Mouse (Mus musculus): Measurements from ENCODE around the gene Haus8.

DNA sequence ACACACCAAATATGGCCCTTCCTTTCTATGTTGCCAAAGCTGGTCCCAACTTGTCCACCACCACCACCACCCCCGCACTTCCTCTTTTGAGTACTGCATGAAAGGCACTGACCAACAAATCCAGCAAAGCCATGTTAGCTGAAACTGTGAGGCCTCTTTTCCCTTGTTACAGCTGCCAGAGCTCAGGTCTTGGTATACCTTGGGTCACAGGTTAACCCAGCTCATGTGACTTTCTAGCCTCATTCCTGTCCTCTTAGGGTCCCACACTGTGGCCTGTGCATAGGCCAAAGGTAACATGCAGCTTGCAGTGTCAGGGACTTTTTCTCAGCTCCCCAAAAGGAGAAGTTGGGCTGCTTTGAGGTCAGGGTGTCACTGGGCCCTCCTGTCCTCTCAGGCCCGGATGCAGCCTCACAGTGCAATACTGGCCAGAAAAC lies 23.5 kb upstream of the Haus8 start:
- TF ChIP-seq CTCF (IDR thresholded peaks at IDR 0.05; ENCODE audit: low read depth) (no peak), EP300 (IDR thresholded peaks at IDR 0.05; ENCODE audit: low read depth) (no peak)
